Mouse (Mus musculus): Measurements from ENCODE around the gene Il31. TPM values are rescaled to one million over a fixed set of nuclear protein-coding genes. Genes with fewer than 3 reads are reported as not detected.

Gene Il31
- polyA plus RNA-seq, 1 experiment: not detected

DNA sequence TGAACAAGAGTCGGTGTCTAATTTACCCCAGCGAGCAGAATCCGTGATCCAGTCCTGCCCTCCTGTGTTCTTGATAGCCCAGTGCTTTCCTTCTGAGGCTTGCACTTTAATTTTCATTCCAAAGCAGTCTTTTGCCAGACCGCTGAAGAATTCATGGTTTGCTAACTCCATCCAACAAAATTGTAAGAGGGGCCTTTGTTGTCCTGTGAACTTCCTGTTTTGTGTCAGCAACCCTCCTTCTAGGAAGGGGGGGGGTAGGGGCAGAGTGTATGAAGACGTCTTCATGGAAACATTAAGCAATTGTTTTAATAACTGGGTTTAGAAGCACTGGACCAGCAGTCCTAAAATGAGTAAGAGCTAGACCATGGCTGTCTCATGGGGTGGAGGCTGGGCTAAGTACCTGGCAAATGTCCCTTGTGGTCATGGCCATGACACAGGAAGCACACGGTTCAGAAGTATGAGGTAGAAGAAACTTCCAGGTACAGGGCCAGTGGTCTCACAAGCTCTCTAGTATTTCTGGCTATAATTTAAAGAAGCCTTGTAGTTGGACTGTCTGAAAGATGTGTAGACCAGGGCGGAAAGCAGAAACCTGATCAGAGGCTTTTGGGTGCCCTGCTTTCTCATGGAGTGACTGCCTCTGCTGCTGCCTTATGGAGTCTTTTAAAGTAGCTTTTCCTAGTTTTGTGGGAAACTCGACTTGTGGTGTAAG is 53.1 kb downstream of the Il31 start:
- TF ChIP-seq GATA1 (IDR thresholded peaks at IDR 0.05; ENCODE audit: low read length): no peak

DNA sequence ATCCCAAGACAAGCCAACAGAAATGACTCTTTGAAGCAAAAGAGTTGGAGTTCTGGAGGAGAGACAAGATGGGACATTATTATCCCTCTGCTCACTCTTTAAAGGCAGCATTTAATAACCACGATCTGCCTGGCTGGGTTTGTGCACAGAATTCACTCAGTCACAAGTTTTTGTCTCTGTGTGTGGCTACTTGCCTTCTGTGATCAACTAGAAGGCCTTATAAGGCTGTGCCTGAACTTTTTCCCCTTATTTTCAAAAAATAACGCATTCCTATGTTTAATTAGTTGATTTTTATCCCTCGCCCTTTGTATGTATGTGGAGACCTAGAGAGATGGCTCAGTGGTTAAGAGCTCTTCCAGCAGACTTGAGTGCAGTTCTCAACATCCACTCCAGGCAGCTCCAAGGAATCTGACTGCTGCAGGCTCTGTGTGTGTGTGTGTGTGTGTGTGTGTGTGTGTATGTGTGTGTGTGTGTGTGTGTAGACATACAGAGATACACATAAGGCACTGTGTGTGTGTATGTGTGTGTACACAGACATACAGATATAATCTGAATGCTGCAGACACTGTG is 56.9 kb downstream of the Il31 start:
- no peak for TF ChIP-seq GATA1 (IDR thresholded peaks at IDR 0.05; ENCODE audit: low read length)

DNA sequence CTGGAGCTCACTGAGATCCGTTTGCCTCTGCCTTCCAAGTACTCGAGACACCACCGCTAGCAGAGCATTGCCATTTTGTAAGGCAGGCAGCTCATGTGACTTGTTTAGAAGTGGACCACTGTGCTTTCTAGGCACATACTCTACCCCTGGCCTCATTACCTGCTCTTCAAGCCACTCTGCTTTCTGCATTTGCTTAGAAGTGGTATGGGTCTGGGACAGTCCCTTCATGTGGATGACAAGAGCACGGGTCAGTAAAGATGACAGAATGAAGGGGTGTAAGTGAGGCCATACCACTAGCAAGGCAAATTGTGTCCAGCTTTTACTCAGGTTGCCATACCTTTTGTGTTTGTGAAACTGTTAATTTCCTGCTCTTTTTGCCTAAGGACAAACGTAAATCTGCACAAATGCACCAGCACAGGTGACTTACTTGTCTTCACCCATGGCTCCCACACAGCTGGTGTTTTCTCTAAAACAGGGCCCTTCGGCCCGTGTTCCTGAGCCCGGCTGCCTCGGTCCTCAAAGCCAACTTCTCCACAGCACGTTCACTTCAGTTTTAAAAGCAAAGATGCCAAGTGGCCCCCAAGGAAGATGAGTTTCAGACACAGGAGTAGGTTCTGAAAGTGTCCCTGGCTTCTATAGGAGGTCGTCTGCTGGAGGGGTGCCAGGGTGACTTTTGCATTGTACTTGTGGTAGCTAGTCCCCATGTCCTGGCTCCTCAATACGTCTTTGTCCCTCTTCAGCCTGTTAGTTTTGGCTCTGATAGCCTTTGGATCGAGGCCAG is 57.6 kb downstream of the Il31 start:
- no peak for TF ChIP-seq GATA1 (IDR thresholded peaks at IDR 0.05; ENCODE audit: low read length)

Other genes starting within 250 kb of the Il31 start
- 0.01 TPM in 1 of 2 replicates, not detected in the other for gene Wdr66, start 237.4 kb downstream of the Il31 start, polyA plus RNA-seq (2012)
- gene Bcl7a, start 145.7 kb downstream of the Il31 start, polyA plus RNA-seq (2012): 47.9 and 49.2 TPM in 2 replicates
- gene Mlxip, start 94.7 kb downstream of the Il31 start, polyA plus RNA-seq (2012): 12.7 and 16.1 TPM in 2 replicates
- gene Lrrc43, start 184 bp downstream of the Il31 start, polyA plus RNA-seq (2012): not detected in 2 replicates
- gene B3gnt4, start 21.0 kb upstream of the Il31 start, polyA plus RNA-seq (2012): not detected in 2 replicates
- gene Diablo, start 34.7 kb upstream of the Il31 start, polyA plus RNA-seq (2012): 5.1 and 6.6 TPM in 2 replicates
- 0.10 and 0.29 TPM in 2 replicates for gene Gm49027, start 36.0 kb upstream of the Il31 start, polyA plus RNA-seq (2012)
- gene Vps33a, start 83.5 kb upstream of the Il31 start, polyA plus RNA-seq (2012): 10.1 and 11.2 TPM in 2 replicates
- 17.4 and 20.2 TPM in 2 replicates for gene Clip1, start 195.1 kb upstream of the Il31 start, polyA plus RNA-seq (2012)
- gene Zcchc8, start 231.6 kb upstream of the Il31 start, polyA plus RNA-seq (2012): 98.2 and 122 TPM in 2 replicates

Data from G1E-ER4 (cell line).